Comparison of ENCODE assay signal across 10 mouse cellular contexts in the genomic region with DNA sequence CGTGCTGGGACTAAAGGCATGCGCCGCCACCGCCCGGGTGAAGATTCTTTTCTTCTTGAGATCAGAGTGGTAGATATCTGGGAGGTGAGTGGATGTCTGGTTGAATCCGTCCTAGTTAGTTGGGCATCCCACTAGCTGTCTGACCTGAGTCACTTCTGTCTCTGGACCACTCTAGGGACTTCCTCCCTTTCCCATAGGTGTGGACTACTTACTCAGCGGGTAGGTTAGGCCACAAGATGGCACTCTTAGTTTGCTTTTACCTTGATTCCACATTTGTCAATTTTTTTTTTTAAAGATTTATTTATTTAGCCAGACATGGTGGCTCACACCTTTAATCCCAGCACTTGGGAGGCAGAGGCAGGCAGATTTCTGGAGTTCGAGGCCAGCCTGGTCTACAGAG. TPM values are rescaled to one million over a fixed set of nuclear protein-coding genes. Genes with fewer than 3 reads are reported as not detected.
DNase-seq lines count a peak whose midpoint lies in the region; ATAC-seq and TF ChIP-seq lines count a peak whose summit lies in the region.
"Had no signal": no experiment of that assay in that cellular context is flagged by ENCODE, and none has a peak within 500 bp of the region (broad histone marks: within the 10 kb centered on the region; RNA-seq: fewer than 3 reads in every experiment).

No protein-coding gene starts in this region.

- H3K27ac ChIP-seq in liver, embryonic 14.5 days = no peak overlapping the region
- no peak overlapping the region for H3K27ac ChIP-seq in MEL (ENCODE audit: control insufficient read depth, low read depth, low read length)
- H3K27ac ChIP-seq: hindbrain, embryonic 15.5 days; neural tube, embryonic 12.5 days had no signal

- TF ChIP-seq CTCF in liver, embryonic 14.5 days (IDR thresholded peaks at IDR 0.05; ENCODE audit: low read depth) = peak; percentile 60
- peak; percentile 32 to 68 (median 34) for TF ChIP-seq CTCF in MEL (IDR thresholded peaks at IDR 0.05 in 2 of 3, conservative IDR thresholded peaks at IDR 0.05 in 1 of 3; ENCODE audit: control insufficient read depth in 1 of 3, insufficient read depth in 1 of 3, low read depth in 2 of 3, low read length in 3 of 3, poor library complexity in 1 of 3, severe bottlenecking in 1 of 3)

- H3K4me1 ChIP-seq in liver, embryonic 14.5 days (replicated peaks; ENCODE audit: control insufficient read depth in 2 of 2, insufficient read depth in 2 of 2, low read length in 1 of 2) = peaks cover 0 to 4% of the 10 kb centered on the region in 2 experiments; a peak in 1 of 4 replicates
- H3K4me1 ChIP-seq in MEL (ENCODE audit: control insufficient read depth in 1 of 2, insufficient read depth in 2 of 2, low read length in 2 of 2) = no peaks in the 10 kb centered on the region
- H3K4me1 ChIP-seq: neural tube, embryonic 12.5 days had no signal

- no peak for TF ChIP-seq POLR2A in MEL (IDR thresholded peaks at IDR 0.05; ENCODE audit: control insufficient read depth in 1 of 2, insufficient read depth in 1 of 2, low read depth in 1 of 2, low read length in 2 of 2, poor library complexity in 1 of 2)

- no peak overlapping the region for H3K4me2 ChIP-seq in liver, embryonic 14.5 days (ENCODE audit: low read depth)
- H3K4me2 ChIP-seq: hindbrain, embryonic 15.5 days; neural tube, embryonic 12.5 days had no signal

- H3K9me3 ChIP-seq in liver, embryonic 14.5 days (ENCODE audit: control insufficient read depth, low read length) = no peaks in the 10 kb centered on the region
- no peaks in the 10 kb centered on the region for H3K9me3 ChIP-seq in MEL (replicated peaks; ENCODE audit: insufficient read depth, low read length)
- H3K9me3 ChIP-seq: hindbrain, embryonic 15.5 days; neural tube, embryonic 12.5 days had no signal

- TF ChIP-seq RAD21 in MEL (IDR thresholded peaks at IDR 0.05; ENCODE audit: low read depth, low read length) = peak; percentile 68

- H3K79me2 ChIP-seq in MEL (ENCODE audit: control insufficient read depth, insufficient read depth, low read length, poor library complexity) = no peaks in the 10 kb centered on the region

- H3K36me3 ChIP-seq in liver, embryonic 14.5 days (replicated peaks; ENCODE audit: control insufficient read depth, insufficient read depth, low read depth) = no peaks in the 10 kb centered on the region
- no peaks in the 10 kb centered on the region for H3K36me3 ChIP-seq in MEL (ENCODE audit: control insufficient read depth in 1 of 2, insufficient read depth in 2 of 2, low read length in 2 of 2)
- H3K36me3 ChIP-seq: hindbrain, embryonic 15.5 days had no signal

- 80% methylated on average over 8 of the region's 8 CpGs for whole genome bisulfite sequencing in liver, embryonic 14.5 days (ENCODE audit: insufficient replicate concordance)

- no peak overlapping the region for H3K4me3 ChIP-seq in liver, embryonic 14.5 days (ENCODE audit: insufficient read depth in 1 of 2, low read depth in 2 of 2, low read length in 2 of 2)
- no peak overlapping the region for H3K4me3 ChIP-seq in MEL (ENCODE audit: control insufficient read depth in 1 of 2, insufficient read depth in 1 of 2, low read depth in 2 of 2, low read length in 2 of 2)
- H3K4me3 ChIP-seq: hindbrain, embryonic 15.5 days; neural tube, embryonic 12.5 days had no signal

- no peak overlapping the region for H3K9ac ChIP-seq in liver, embryonic 14.5 days (replicated peaks)
- H3K9ac ChIP-seq in MEL (ENCODE audit: control insufficient read depth, low read depth, low read length, poor library complexity, severe bottlenecking) = no peak overlapping the region
- H3K9ac ChIP-seq: hindbrain, embryonic 15.5 days; neural tube, embryonic 12.5 days had no signal

- ATAC-seq in cerebellum, adult (ENCODE audit: insufficient number of reproducible peaks, low FRiP score, low TSS enrichment) = no peak
- no peak for ATAC-seq in liver, embryonic 14.5 days (ENCODE audit: insufficient read depth)

- peak; percentile 39 to 42 for DNase-seq in cerebellum, adult 18-20 months
- DNase-seq in liver, embryonic 14.5 days (ENCODE audit: low read depth in 3 of 3, low spot score in 3 of 3) = no peak
- no peak for DNase-seq in liver
- DNase-seq in MEL (ENCODE audit: low read depth, low spot score) = peak; percentile 38
- peak; percentile 25 to 38 for DNase-seq in kidney, postnatal 25 days
- no peak for DNase-seq in left cerebral cortex, postnatal 36 days (ENCODE audit: low spot score in 2 of 2)
- DNase-seq in adrenal gland, adult 2 months = no peak

- TF ChIP-seq EP300 in liver, embryonic 14.5 days (IDR thresholded peaks at IDR 0.05; ENCODE audit: low read depth) = no peak
- no peak for TF ChIP-seq EP300 in MEL (IDR thresholded peaks at IDR 0.05; ENCODE audit: low read depth in 1 of 2, low read length in 2 of 2)

- no peaks in the 10 kb centered on the region for H3K27me3 ChIP-seq in liver, embryonic 14.5 days (ENCODE audit: control insufficient read depth, insufficient read depth, low read length)
- no peaks in the 10 kb centered on the region for H3K27me3 ChIP-seq in MEL (ENCODE audit: control insufficient read depth in 1 of 2, insufficient read depth in 2 of 2, low read length in 2 of 2)
- H3K27me3 ChIP-seq: hindbrain, embryonic 15.5 days; neural tube, embryonic 12.5 days had no signal

- intact Hi-C loops in left cerebral cortex, postnatal 36 days (cut with DNase I) = loop anchor here (1.0 to 5.0 kb wide), 3 partner anchors 52 to 97 kb away; a partner anchor contains a TSS

TF ChIP-seq in MEL, 35 proteins besides CTCF, POLR2A, EP300 and RAD21:
- peak; percentile 64 for TF ChIP-seq SMC3 (IDR thresholded peaks at IDR 0.05; ENCODE audit: low read depth, low read length)
- TF ChIP-seq MAFK (IDR thresholded peaks at IDR 0.05; ENCODE audit: borderline replicate concordance, low read depth, low read length) = no peak
- no peak for TF ChIP-seq GATA1 (IDR thresholded peaks at IDR 0.05; ENCODE audit: low read depth, low read length)
- TF ChIP-seq NELFE (IDR thresholded peaks at IDR 0.05; ENCODE audit: low read depth, low read length) = no peak
- TF ChIP-seq ZNF384 (IDR thresholded peaks at IDR 0.05; ENCODE audit: low read depth, low read length) = peak; percentile 91
- TF ChIP-seq RCOR1 (IDR thresholded peaks at IDR 0.05; ENCODE audit: low read depth, low read length) = no peak
- peak; percentile 63 for TF ChIP-seq ZC3H11A (IDR thresholded peaks at IDR 0.05; ENCODE audit: low read depth, low read length)

RNA-seq across cellular contexts. Expression of a gene that starts 7.8 kb away (rescaled TPM):
- polyA plus RNA-seq in liver, embryonic 14.5 days (2012; rRNA removed) = 29.3 and 37.1 TPM in 2 replicates
- 30.8 and 35.2 TPM in 2 replicates for polyA plus RNA-seq in liver, embryonic 14.5 days (2014; fragmentation: Nextera tagmentation; extraction: Ambion mirVana)
- 40.5 and 52.2 TPM in 2 replicates for total RNA-seq in MEL (2012; rRNA removed)
- polyA plus RNA-seq in MEL (2012; ENCODE audit: insufficient read depth in 1 of 2, insufficient read length in 2 of 2, low read depth in 1 of 2, low replicate concordance in 2 of 2, missing spikeins in 1 of 2) = 100 to 1,000 TPM in 1 of 2 experiments, not detected in 1; 161 TPM
- 100 to 1,000 TPM; 183 to 198 TPM for total RNA-seq in left cerebral cortex, postnatal 36 days (2021)
- total RNA-seq in adrenal gland, adult 2 months (2021) = 100 to 1,000 TPM in 1 of 2 experiments, 10 to 100 TPM in 1; 93.2 to 101 TPM
- polyA plus RNA-seq in adrenal gland, adult 2 months (2012; rRNA removed) = 232 and 261 TPM in 2 replicates

RNA-seq across cellular contexts. Expression of a gene that starts 11.5 kb away (rescaled TPM):
- 5.9 and 7.2 TPM in 2 replicates for polyA plus RNA-seq in liver, embryonic 14.5 days (2012; rRNA removed)
- polyA plus RNA-seq in liver, embryonic 14.5 days (2014; fragmentation: Nextera tagmentation; extraction: Ambion mirVana) = 5.5 and 6.6 TPM in 2 replicates
- total RNA-seq in MEL (2012; rRNA removed) = 11.8 and 19.7 TPM in 2 replicates
- polyA plus RNA-seq in MEL (2012; ENCODE audit: insufficient read depth in 1 of 2, insufficient read length in 2 of 2, low read depth in 1 of 2, low replicate concordance in 2 of 2, missing spikeins in 1 of 2) = 10 to 100 TPM in 1 of 2 experiments, not detected in 1; 17.5 TPM
- total RNA-seq in left cerebral cortex, postnatal 36 days (2021) = 10 to 100 TPM in 1 of 2 experiments, 1 to 10 TPM in 1; 9.5 to 14.2 TPM
- 1 to 10 TPM; 6.2 to 8.5 TPM for total RNA-seq in adrenal gland, adult 2 months (2021)
- 20.7 and 26.5 TPM in 2 replicates for polyA plus RNA-seq in adrenal gland, adult 2 months (2012; rRNA removed)

Comparison
In these comparisons a context has a peak if more than half of its experiments do, and no peak if none do; other contexts are left out.
1. DNase-seq: peak in cerebellum, adult 18-20 months (2 of 2), MEL (single experiment) and kidney, postnatal 25 days (2 of 2); none in liver, embryonic 14.5 days (0 of 3), liver (single experiment), left cerebral cortex, postnatal 36 days (0 of 2) and adrenal gland, adult 2 months (single experiment).